Mouse (Mus musculus) testis, adult 2 months (tissue): ENCODE results near the gene Olfr507.

ENCODE experiments used
- CTCF ChIP-seq: fragments of 200-500 bp; IDR thresholded peaks from 2 replicates; pipeline ENCODE4 v1.5.1; 2012; ENCODE audit warnings: low read depth, mild to moderate bottlenecking, inconsistent platforms, low read length, moderate library complexity; ENCODE audit not compliant: control insufficient read depth, insufficient read depth, insufficient replicate concordance
- POLR2A ChIP-seq: fragments of 200-500 bp; IDR thresholded peaks from 2 replicates; pipeline ENCODE4 v1.6.1; 2012; ENCODE audit warnings: low read depth, mild to moderate bottlenecking, inconsistent platforms, low read length, moderate library complexity; ENCODE audit not compliant: control insufficient read depth

DNA sequence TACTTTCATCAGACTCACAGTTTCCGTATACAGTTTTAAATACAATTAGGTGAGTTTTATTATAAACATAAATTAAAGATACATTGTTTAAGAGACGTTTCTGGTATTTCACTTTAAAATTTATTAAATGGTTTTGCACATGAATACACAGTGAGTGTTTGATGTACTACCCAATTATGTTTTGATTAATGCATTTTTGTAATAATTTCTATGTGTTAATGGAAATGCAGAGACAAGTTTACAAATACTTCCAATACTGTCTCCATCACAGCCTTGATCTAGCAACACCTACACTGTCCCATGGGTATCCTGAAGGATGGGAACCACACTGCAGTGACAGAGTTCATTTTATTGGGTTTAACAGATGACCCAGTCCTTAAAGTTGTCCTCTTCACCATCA lies at the start of gene Olfr507:
- TF ChIP-seq CTCF: no peak
- no peak for TF ChIP-seq POLR2A
